Mouse (Mus musculus): Measurements from ENCODE around the gene Ctrc. TPM values are rescaled to one million over a fixed set of nuclear protein-coding genes. Genes with fewer than 3 reads are reported as not detected.

The Ctrc gene
- polyA plus RNA-seq, 1 experiment: not detected

DNA sequence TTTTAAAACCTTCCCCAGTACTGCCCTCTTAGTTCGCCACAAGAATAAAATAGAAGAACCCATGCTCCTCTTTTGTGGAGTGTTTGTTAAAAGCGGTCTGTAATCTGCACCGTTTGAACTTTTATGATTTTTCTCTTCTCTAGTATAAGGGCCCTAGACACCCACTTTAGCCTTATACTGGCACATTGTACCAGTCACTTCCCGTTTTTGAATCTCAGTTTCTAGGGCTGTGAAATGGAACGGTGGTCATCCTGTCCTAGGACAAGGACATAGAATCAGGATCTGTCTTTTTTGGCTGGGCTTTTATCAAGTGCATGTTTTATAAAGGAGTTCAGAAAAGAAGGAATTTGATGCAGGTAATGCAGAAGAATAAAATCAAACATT, 52.0 kb downstream of the Ctrc start:
- TF ChIP-seq CTCF (IDR thresholded peaks at IDR 0.05; ENCODE audit: insufficient read depth, low read length): no peak
- TF ChIP-seq POLR2A (IDR thresholded peaks at IDR 0.05; ENCODE audit: borderline replicate concordance, extremely low read depth, low read depth, low read length): no peak
- WGBS: 3% methylated on average over 5 of the region's 5 CpGs

GRCm38 (mm10) chr4:141793282-141794151, 52.6 kb downstream of the Ctrc start, which contains the start of gene Casp9:
Gene Casp9, plus strand, starts transcription at chr4:141793612.
- no peak for TF ChIP-seq CTCF (IDR thresholded peaks at IDR 0.05; ENCODE audit: insufficient read depth, low read length)
- peak; percentile 80; the same call in 1 of the 2 replicates for TF ChIP-seq POLR2A (IDR thresholded peaks at IDR 0.05; ENCODE audit: borderline replicate concordance, extremely low read depth, low read depth, low read length)
- H3K4me1 ChIP-seq (ENCODE audit: control insufficient read depth, insufficient read depth, low read length): peaks cover 8% of the 10 kb centered on the region
- H3K4me3 ChIP-seq (replicated peaks; ENCODE audit: extremely low read depth, low read depth, low read length): peak within 1 kb of the TSS; percentile 67
- peak; percentile 99 for DNase-seq
- WGBS: under 1% methylated on average over 74 of the region's 80 CpGs

More for the DNA sequence above, 52.0 kb downstream of the Ctrc start:
- peaks cover 8% of the 10 kb centered on the region for H3K4me1 ChIP-seq (ENCODE audit: control insufficient read depth, insufficient read depth, low read length)
- DNase-seq: no peak
- H3K4me3 ChIP-seq (replicated peaks; ENCODE audit: extremely low read depth, low read depth, low read length): peak overlapping the region; percentile 67

DNA sequence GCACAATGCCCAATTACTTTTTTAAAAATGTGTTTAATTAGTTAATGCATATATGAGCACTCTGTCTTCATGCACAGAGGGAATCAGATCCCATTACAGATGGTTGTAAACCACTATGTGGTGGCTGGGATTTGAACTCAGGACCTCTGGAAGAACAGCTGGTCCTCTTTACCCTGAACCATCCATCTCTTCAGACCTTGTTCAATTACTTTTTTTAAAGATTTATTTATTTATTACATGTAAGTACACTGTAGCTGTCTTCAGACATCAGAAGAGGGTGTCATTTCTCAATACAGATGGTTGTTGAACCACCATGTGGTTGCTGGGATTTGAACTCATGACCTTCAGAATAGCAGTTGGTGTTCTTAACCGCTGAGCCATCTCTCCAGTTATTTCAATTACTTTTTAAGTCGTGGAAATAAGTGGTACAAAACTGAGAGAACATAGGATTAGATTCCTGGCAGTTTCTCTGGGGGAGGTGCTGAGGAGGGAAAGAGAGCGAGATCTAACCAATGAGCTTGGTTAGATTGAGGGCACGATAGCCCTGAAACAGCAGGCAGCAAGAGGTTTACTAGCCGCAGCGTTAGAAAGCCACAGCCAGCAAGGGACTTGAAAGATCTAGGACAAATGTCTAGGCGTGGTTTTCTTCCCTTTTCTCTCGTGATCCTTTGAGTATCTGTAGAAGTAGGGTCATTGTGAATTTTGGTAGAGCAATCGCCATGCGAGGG, 53.4 kb downstream of the Ctrc start:
- Histone ChIP-seq H3K4me3 (replicated peaks; ENCODE audit: extremely low read depth, low read depth, low read length) (peak overlapping the region; percentile 36), H3K4me1 (ENCODE audit: control insufficient read depth, insufficient read depth, low read length) (peaks cover 8% of the 10 kb centered on the region)
- TF ChIP-seq CTCF (IDR thresholded peaks at IDR 0.05; ENCODE audit: insufficient read depth, low read length): no peak
- TF ChIP-seq POLR2A (IDR thresholded peaks at IDR 0.05; ENCODE audit: borderline replicate concordance, extremely low read depth, low read depth, low read length): no peak
- no peak for DNase-seq
- 10% methylated on average over 10 of the region's 10 CpGs for WGBS

DNA sequence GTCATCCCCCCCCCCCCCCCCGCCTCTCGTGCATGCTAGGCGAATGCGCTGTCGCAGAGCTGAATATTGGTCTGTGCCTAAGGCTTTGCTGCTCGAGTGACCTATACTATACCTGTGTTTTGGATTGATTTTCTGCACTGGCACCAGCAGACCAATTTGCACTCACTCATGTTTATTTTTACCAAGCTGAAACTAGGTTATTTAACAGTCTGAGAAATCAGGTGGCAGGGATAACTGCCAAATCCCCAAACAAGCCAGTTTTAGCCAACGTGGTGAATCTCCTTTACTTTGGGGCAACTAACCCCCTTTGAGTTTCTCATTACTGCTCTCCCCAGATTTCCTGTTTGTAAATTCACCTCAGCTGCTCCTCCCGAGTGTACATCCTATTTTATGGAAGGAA, 54.2 kb downstream of the Ctrc start:
- no peak for TF ChIP-seq CTCF (IDR thresholded peaks at IDR 0.05; ENCODE audit: insufficient read depth, low read length)
- TF ChIP-seq POLR2A (IDR thresholded peaks at IDR 0.05; ENCODE audit: borderline replicate concordance, extremely low read depth, low read depth, low read length): no peak
- 80% methylated on average over 8 of the region's 8 CpGs for WGBS
- DNase-seq: no peak
- peaks cover 10% of the 10 kb centered on the region for H3K4me1 ChIP-seq (ENCODE audit: control insufficient read depth, insufficient read depth, low read length)
- no peak overlapping the region for H3K4me3 ChIP-seq (replicated peaks; ENCODE audit: extremely low read depth, low read depth, low read length)

DNA sequence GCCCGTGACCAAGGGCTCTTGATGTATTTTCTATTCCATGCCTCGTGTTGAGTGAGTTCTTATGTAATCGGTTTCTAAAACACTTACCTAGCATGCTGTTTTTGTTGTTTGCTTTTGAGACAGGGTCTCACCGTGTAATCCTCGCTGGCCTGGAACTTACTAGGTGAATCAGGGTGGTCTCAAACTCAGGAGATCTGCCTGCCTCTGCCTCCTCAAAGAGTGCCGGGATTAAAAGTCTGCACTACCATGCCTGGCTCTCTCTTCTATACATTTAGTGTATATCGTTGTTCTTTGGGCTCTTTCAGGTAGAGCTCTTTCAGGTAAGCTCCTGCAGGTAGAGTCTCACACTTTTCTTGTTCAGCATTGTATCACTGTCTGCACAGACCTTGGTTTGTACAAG, 54.7 kb downstream of the Ctrc start:
- no peak for TF ChIP-seq POLR2A (IDR thresholded peaks at IDR 0.05; ENCODE audit: borderline replicate concordance, extremely low read depth, low read depth, low read length)
- TF ChIP-seq CTCF (IDR thresholded peaks at IDR 0.05; ENCODE audit: insufficient read depth, low read length): no peak
- peaks cover 12% of the 10 kb centered on the region for H3K4me1 ChIP-seq (ENCODE audit: control insufficient read depth, insufficient read depth, low read length)
- 88% methylated on average over 7 of the region's 7 CpGs for WGBS

GRCm38 (mm10) chr4:141790524-141790990, 55.6 kb downstream of the Ctrc start, which contains the start of gene Dnajc16:
Gene Dnajc16, minus strand, starts transcription at chr4:141790931.
- Histone ChIP-seq H3K4me3 (replicated peaks; ENCODE audit: extremely low read depth, low read depth, low read length) (peak within 1 kb of the TSS; percentile 67), H3K4me1 (ENCODE audit: control insufficient read depth, insufficient read depth, low read length) (peaks cover 12% of the 10 kb centered on the region)
- TF ChIP-seq CTCF (IDR thresholded peaks at IDR 0.05; ENCODE audit: insufficient read depth, low read length): 0 out of 2 replicates have a peak, but pooled peaks have one; percentile 2
- peak; percentile 55; the same call in 1 of the 2 replicates for TF ChIP-seq POLR2A (IDR thresholded peaks at IDR 0.05; ENCODE audit: borderline replicate concordance, extremely low read depth, low read depth, low read length)

More for the DNA sequence above, 54.7 kb downstream of the Ctrc start:
- no peak overlapping the region for H3K4me3 ChIP-seq (replicated peaks; ENCODE audit: extremely low read depth, low read depth, low read length)
- DNase-seq: no peak

GRCm38 (mm10) chr4:141789564-141790218, 56.5 kb downstream of the Ctrc start:
- WGBS: 40% methylated on average over 3 of the region's 3 CpGs
- TF ChIP-seq POLR2A (IDR thresholded peaks at IDR 0.05; ENCODE audit: borderline replicate concordance, extremely low read depth, low read depth, low read length): no peak
- no peak for TF ChIP-seq CTCF (IDR thresholded peaks at IDR 0.05; ENCODE audit: insufficient read depth, low read length)
- Histone ChIP-seq H3K4me1 (ENCODE audit: control insufficient read depth, insufficient read depth, low read length) (peaks cover 12% of the 10 kb centered on the region), H3K4me3 (replicated peaks; ENCODE audit: extremely low read depth, low read depth, low read length) (peak overlapping the region; percentile 67)
- no peak for DNase-seq

More at GRCm38 (mm10) chr4:141790524-141790990, 55.6 kb downstream of the Ctrc start, which contains the start of gene Dnajc16:
- under 1% methylated on average over 42 of the region's 42 CpGs for WGBS
- DNase-seq: peak; percentile 92

- WGBS: 63% methylated on average over 7 of the region's 7 CpGs
- no peak overlapping the region for H3K4me3 ChIP-seq (replicated peaks; ENCODE audit: extremely low read depth, low read depth, low read length)
- DNase-seq: peak; percentile 51
- H3K4me1 ChIP-seq (ENCODE audit: control insufficient read depth, insufficient read depth, low read length): peaks cover 9% of the 10 kb centered on the region
- TF ChIP-seq POLR2A (IDR thresholded peaks at IDR 0.05; ENCODE audit: borderline replicate concordance, extremely low read depth, low read depth, low read length) (no peak), CTCF (IDR thresholded peaks at IDR 0.05; ENCODE audit: insufficient read depth, low read length) (no peak)
These were observed 58.7 kb downstream of the Ctrc start for GRCm38 (mm10) chr4:141787462-141787861.

DNA sequence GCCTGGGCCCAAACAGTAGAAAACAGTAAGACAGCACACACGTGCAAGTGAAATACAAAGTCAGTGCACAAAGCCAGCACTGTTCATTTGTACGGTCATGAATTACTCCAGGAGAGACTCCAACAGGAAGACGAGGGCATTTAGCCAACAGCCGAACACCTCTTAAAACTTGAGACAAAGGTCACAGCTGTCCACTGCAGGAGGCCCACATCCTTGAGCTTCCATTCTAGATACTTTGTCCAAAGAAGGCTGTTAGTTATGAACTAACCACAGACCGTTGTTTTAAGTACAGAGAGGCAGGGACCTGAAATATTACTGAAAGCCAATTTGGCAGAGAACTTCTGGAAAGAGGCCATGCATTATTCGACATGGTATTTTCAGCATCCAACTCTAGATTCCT, 59.1 kb downstream of the Ctrc start:
- DNase-seq: no peak
- no peak overlapping the region for H3K4me3 ChIP-seq (replicated peaks; ENCODE audit: extremely low read depth, low read depth, low read length)
- TF ChIP-seq CTCF (IDR thresholded peaks at IDR 0.05; ENCODE audit: insufficient read depth, low read length) (no peak), POLR2A (IDR thresholded peaks at IDR 0.05; ENCODE audit: borderline replicate concordance, extremely low read depth, low read depth, low read length) (no peak)
- WGBS: 33% methylated on average over 6 of the region's 6 CpGs
- H3K4me1 ChIP-seq (ENCODE audit: control insufficient read depth, insufficient read depth, low read length): peaks cover 9% of the 10 kb centered on the region
